Mouse (Mus musculus) spleen, adult 2 months (tissue): ENCODE data around the gene Thsd7a.

Experiments
- CTCF ChIP-seq: fragments of 200-500 bp; IDR thresholded peaks from 2 replicates; pipeline ENCODE4 v1.5.1; 2011; ENCODE audit warnings: mild to moderate bottlenecking, inconsistent platforms; ENCODE audit not compliant: insufficient read depth, insufficient read length, insufficient replicate concordance; ENCODE audit errors: extremely low read depth
- POLR2A ChIP-seq: fragments of 200-500 bp; IDR thresholded peaks from 2 replicates; pipeline ENCODE4 v1.6.1; 2011; ENCODE audit warnings: low read depth, low read length, inconsistent platforms

GRCm38 (mm10) chr6:12764606-12765005, 15.4 kb upstream of the Thsd7a start:
- TF ChIP-seq CTCF (no peak), POLR2A (no peak)
